Mouse (Mus musculus): ENCODE data around the gene Agap1. TPM values are rescaled to one million over a fixed set of nuclear protein-coding genes. Genes with fewer than 3 reads are reported as not detected.

Agap1 gene
- polyA plus RNA-seq, 1 experiment from 2014 or later = 27.2 TPM

- Histone ChIP-seq H3K27me3 (ENCODE audit: insufficient read depth, poor library complexity, severe bottlenecking) (no peaks in the 10 kb centered on the region), H3K9me3 (no peaks in the 10 kb centered on the region), H3K4me1 (replicated peaks) (peaks cover 30% of the 10 kb centered on the region), H3K36me3 (peaks cover 44% of the 10 kb centered on the region), H3K4me3 (no peak overlapping the region), H3K27ac (no peak overlapping the region)
- WGBS = 89% methylated on average over 4 of the region's 4 CpGs
- no peak for DNase-seq (ENCODE audit: low spot score)
Measured at GRCm38 (mm10) chr1:89625312-89625711, 170.7 kb downstream of the Agap1 start.

- H3K36me3 ChIP-seq = peaks cover 47% of the 10 kb centered on the region
- no peaks in the 10 kb centered on the region for H3K27me3 ChIP-seq (ENCODE audit: insufficient read depth, poor library complexity, severe bottlenecking)
- no peak overlapping the region for H3K4me3 ChIP-seq
- H3K4me1 ChIP-seq (replicated peaks) = peaks cover 24% of the 10 kb centered on the region
- no peak for DNase-seq (ENCODE audit: low spot score)
- WGBS = 92% methylated on average over 7 of the region's 7 CpGs
- H3K9me3 ChIP-seq = no peaks in the 10 kb centered on the region
- H3K27ac ChIP-seq = no peak overlapping the region
Measured at GRCm38 (mm10) chr1:89625967-89626366, 171.4 kb downstream of the Agap1 start.

- peaks cover 17% of the 10 kb centered on the region for H3K4me1 ChIP-seq (replicated peaks)
- H3K36me3 ChIP-seq = peaks cover 46% of the 10 kb centered on the region
- H3K9me3 ChIP-seq = no peaks in the 10 kb centered on the region
- peak overlapping the region; percentile 56 for H3K27ac ChIP-seq
- 71% methylated on average over 10 of the region's 10 CpGs for WGBS
- no peak overlapping the region for H3K4me3 ChIP-seq
- no peaks in the 10 kb centered on the region for H3K27me3 ChIP-seq (ENCODE audit: insufficient read depth, poor library complexity, severe bottlenecking)
- no peak for DNase-seq (ENCODE audit: low spot score)
Measured at GRCm38 (mm10) chr1:89626940-89627339, 172.3 kb downstream of the Agap1 start.

GRCm38 (mm10) chr1:89627650-89628049, 173.0 kb downstream of the Agap1 start:
- 59% methylated on average over 3 of the region's 3 CpGs for WGBS
- H3K27ac ChIP-seq = no peak overlapping the region
- H3K9me3 ChIP-seq = no peaks in the 10 kb centered on the region
- no peaks in the 10 kb centered on the region for H3K27me3 ChIP-seq (ENCODE audit: insufficient read depth, poor library complexity, severe bottlenecking)
- H3K36me3 ChIP-seq = peaks cover 45% of the 10 kb centered on the region
- peak; percentile 38 for DNase-seq (ENCODE audit: low spot score)
- H3K4me1 ChIP-seq (replicated peaks) = peaks cover 13% of the 10 kb centered on the region
- H3K4me3 ChIP-seq = no peak overlapping the region

GRCm38 (mm10) chr1:89630836-89631235, 176.2 kb downstream of the Agap1 start:
- Histone ChIP-seq H3K27ac (no peak overlapping the region), H3K27me3 (ENCODE audit: insufficient read depth, poor library complexity, severe bottlenecking) (no peaks in the 10 kb centered on the region), H3K4me1 (replicated peaks) (peaks cover 13% of the 10 kb centered on the region), H3K4me3 (no peak overlapping the region), H3K9me3 (no peaks in the 10 kb centered on the region), H3K36me3 (peaks cover 61% of the 10 kb centered on the region)
- no peak for DNase-seq (ENCODE audit: low spot score)
- WGBS = 90% methylated on average over 4 of the region's 4 CpGs

GRCm38 (mm10) chr1:89631747-89632146, 177.1 kb downstream of the Agap1 start:
- Histone ChIP-seq H3K27me3 (ENCODE audit: insufficient read depth, poor library complexity, severe bottlenecking) (no peaks in the 10 kb centered on the region), H3K36me3 (peaks cover 68% of the 10 kb centered on the region), H3K9me3 (no peaks in the 10 kb centered on the region), H3K4me3 (no peak overlapping the region), H3K27ac (no peak overlapping the region), H3K4me1 (replicated peaks) (peaks cover 9% of the 10 kb centered on the region)
- DNase-seq (ENCODE audit: low spot score) = no peak
- 18% methylated on average over 1 of the region's 1 CpGs for WGBS

GRCm38 (mm10) chr1:89634055-89634454, 179.4 kb downstream of the Agap1 start:
- WGBS = 79% methylated on average over 14 of the region's 14 CpGs
- Histone ChIP-seq H3K4me1 (replicated peaks) (no peaks in the 10 kb centered on the region), H3K27me3 (ENCODE audit: insufficient read depth, poor library complexity, severe bottlenecking) (no peaks in the 10 kb centered on the region), H3K36me3 (peaks cover 79% of the 10 kb centered on the region), H3K27ac (no peak overlapping the region), H3K4me3 (no peak overlapping the region), H3K9me3 (no peaks in the 10 kb centered on the region; the same call in 1 of the 2 replicates)
- DNase-seq (ENCODE audit: low spot score) = no peak

- WGBS = 96% methylated on average over 2 of the region's 2 CpGs
- Histone ChIP-seq H3K27me3 (ENCODE audit: insufficient read depth, poor library complexity, severe bottlenecking) (no peaks in the 10 kb centered on the region), H3K9me3 (no peaks in the 10 kb centered on the region; the same call in 1 of the 2 replicates), H3K36me3 (peaks cover 77% of the 10 kb centered on the region), H3K4me3 (no peak overlapping the region), H3K27ac (no peak overlapping the region), H3K4me1 (replicated peaks) (no peaks in the 10 kb centered on the region)
- no peak for DNase-seq (ENCODE audit: low spot score)
Measured at GRCm38 (mm10) chr1:89635131-89635530, 180.5 kb downstream of the Agap1 start.

GRCm38 (mm10) chr1:89637670-89638069, 183.1 kb downstream of the Agap1 start:
- DNase-seq (ENCODE audit: low spot score) = no peak
- no peak overlapping the region for H3K27ac ChIP-seq
- H3K4me3 ChIP-seq = no peak overlapping the region
- H3K36me3 ChIP-seq = peaks cover 73% of the 10 kb centered on the region
- peaks cover 10% of the 10 kb centered on the region; the same call in 1 of the 2 replicates for H3K4me1 ChIP-seq (replicated peaks)
- WGBS = 94% methylated on average over 4 of the region's 4 CpGs
- H3K9me3 ChIP-seq = no peaks in the 10 kb centered on the region; the same call in 1 of the 2 replicates
- H3K27me3 ChIP-seq (ENCODE audit: insufficient read depth, poor library complexity, severe bottlenecking) = no peaks in the 10 kb centered on the region

- H3K27me3 ChIP-seq (ENCODE audit: insufficient read depth, poor library complexity, severe bottlenecking) = no peaks in the 10 kb centered on the region
- peak; percentile 32 for DNase-seq (ENCODE audit: low spot score)
- 78% methylated on average over 8 of the region's 8 CpGs for WGBS
- peaks cover 24% of the 10 kb centered on the region for H3K36me3 ChIP-seq
- H3K9me3 ChIP-seq = no peaks in the 10 kb centered on the region; the same call in 1 of the 2 replicates
- H3K4me3 ChIP-seq = no peak overlapping the region
- H3K4me1 ChIP-seq (replicated peaks) = peaks cover 23% of the 10 kb centered on the region; the same call in 1 of the 2 replicates
- no peak overlapping the region for H3K27ac ChIP-seq
Measured at GRCm38 (mm10) chr1:89643445-89644100, 189.0 kb downstream of the Agap1 start.

- 83% methylated on average over 11 of the region's 11 CpGs for whole genome bisulfite sequencing
- DNase-seq (ENCODE audit: low spot score) = no peak
Measured at GRCm38 (mm10) chr1:89644120-89644519, 189.5 kb downstream of the Agap1 start.

GRCm38 (mm10) chr1:89646326-89647018, 191.9 kb downstream of the Agap1 start:
- H3K9me3 ChIP-seq = no peaks in the 10 kb centered on the region
- WGBS = 27% methylated on average over 4 of the region's 4 CpGs
- peak; percentile 67 for DNase-seq (ENCODE audit: low spot score)
- H3K27me3 ChIP-seq (ENCODE audit: insufficient read depth, poor library complexity, severe bottlenecking) = no peaks in the 10 kb centered on the region
- no peak overlapping the region for H3K27ac ChIP-seq
- no peak overlapping the region for H3K4me3 ChIP-seq
- H3K4me1 ChIP-seq (replicated peaks) = peaks cover 26% of the 10 kb centered on the region
- H3K36me3 ChIP-seq = 0 out of 2 replicates have a peak, but pooled peaks cover 13% of the 10 kb centered on the region

More at GRCm38 (mm10) chr1:89644120-89644519, 189.5 kb downstream of the Agap1 start:
- Histone ChIP-seq H3K36me3 (peaks cover 18% of the 10 kb centered on the region), H3K9me3 (no peaks in the 10 kb centered on the region), H3K27ac (no peak overlapping the region), H3K4me1 (replicated peaks) (peaks cover 23% of the 10 kb centered on the region; the same call in 1 of the 2 replicates), H3K4me3 (no peak overlapping the region), H3K27me3 (ENCODE audit: insufficient read depth, poor library complexity, severe bottlenecking) (no peaks in the 10 kb centered on the region)

GRCm38 (mm10) chr1:89647505-89647904, 192.9 kb downstream of the Agap1 start:
- 0 out of 2 replicates have a peak, but pooled peaks cover 12% of the 10 kb centered on the region for H3K36me3 ChIP-seq
- no peaks in the 10 kb centered on the region for H3K9me3 ChIP-seq
- H3K4me3 ChIP-seq = no peak overlapping the region
- peaks cover 30% of the 10 kb centered on the region for H3K4me1 ChIP-seq (replicated peaks)
- H3K27ac ChIP-seq = no peak overlapping the region
- DNase-seq (ENCODE audit: low spot score) = no peak
- H3K27me3 ChIP-seq (ENCODE audit: insufficient read depth, poor library complexity, severe bottlenecking) = no peaks in the 10 kb centered on the region
- WGBS = 89% methylated on average over 8 of the region's 8 CpGs

Measured in hindbrain, embryonic 10.5 days (tissue).